Mouse (Mus musculus): Measurements from ENCODE around the gene Hivep3. TPM values are rescaled to one million over a fixed set of nuclear protein-coding genes. Genes with fewer than 3 reads are reported as not detected.

The Hivep3 gene
- polyA plus RNA-seq, 1 experiment from 2014 or later: 6.8 TPM

DNA sequence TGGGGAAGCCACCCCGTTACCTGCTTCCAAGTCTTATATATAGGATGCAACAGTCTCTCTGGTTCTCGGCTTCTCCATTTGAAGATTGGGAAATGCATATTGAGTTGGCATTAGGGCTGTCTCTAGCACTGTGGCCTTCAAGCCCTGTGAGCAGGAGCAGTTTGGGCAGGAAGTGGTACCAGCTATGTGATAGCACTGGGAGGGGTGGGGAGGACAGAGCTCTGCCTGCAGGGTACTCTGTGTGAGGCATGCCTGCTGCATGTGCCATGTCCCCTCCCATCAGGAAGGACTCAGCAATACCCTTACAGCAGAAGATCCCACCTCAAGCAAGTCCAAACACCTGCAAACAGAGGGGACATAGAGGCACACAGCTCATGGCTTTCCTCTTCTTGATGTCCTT, 142.0 kb downstream of the Hivep3 start:
- Histone ChIP-seq H3K27ac (replicated peaks) (no peak overlapping the region), H3K9ac (no peak overlapping the region), H3K4me3 (replicated peaks) (no peak overlapping the region), H3K9me3 (replicated peaks) (no peaks in the 10 kb centered on the region), H3K36me3 (no peaks in the 10 kb centered on the region), H3K27me3 (no peaks in the 10 kb centered on the region), H3K4me1 (no peaks in the 10 kb centered on the region), H3K4me2 (replicated peaks) (no peak overlapping the region)
- 89% methylated on average over 2 of the region's 2 CpGs for WGBS
- ATAC-seq (ENCODE audit: insufficient number of reproducible peaks, low FRiP score, low TSS enrichment, low read depth): no peak

DNA sequence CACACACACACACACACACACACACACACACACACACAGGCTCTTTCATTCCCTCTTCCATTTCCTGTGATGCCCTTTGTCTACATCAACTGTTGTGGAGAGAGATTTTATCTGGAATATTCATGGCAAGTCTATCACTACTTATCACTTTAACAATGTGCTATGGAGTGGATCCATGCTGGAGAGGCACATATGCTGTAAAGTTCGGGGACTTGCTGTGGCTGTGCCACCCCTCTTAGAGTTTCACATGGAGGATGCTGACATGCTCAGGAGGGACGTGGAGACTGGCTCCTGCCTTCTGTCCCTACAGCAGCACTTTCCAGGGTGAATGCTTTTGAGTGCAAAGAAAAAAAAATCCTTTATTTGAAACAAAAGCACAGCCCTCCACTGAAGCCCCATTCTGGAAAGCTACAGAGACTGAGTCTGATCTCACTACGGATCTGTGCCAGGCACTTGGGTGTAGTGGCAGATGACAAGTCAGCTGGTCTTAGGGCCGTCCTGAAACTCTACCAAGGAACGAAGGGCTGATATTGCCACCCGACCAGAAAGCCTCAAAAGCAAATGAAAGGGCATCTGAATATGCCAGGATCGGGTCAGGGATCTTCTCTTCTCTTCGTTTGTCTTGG, 143.1 kb downstream of the Hivep3 start:
- no peaks in the 10 kb centered on the region for H3K36me3 ChIP-seq

DNA sequence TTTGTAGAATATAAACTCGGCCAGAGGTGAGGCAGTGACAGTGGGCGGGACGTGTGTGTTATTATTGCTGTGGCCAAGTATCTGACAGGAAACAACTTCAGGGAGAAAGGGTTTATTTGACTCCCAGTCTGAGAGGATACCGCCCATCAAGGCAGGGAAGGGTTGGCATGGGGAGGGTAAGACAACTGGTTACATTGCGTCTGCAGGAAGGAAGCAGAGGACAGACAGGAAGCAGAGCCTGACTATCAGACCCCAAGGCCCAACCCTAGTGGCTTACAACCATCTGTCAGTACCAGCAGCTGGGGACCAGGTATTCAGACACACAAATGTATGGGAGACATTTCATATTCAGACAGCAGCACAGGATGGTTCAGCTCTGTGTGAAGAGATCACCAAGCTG, 144.6 kb downstream of the Hivep3 start:
- Histone ChIP-seq H3K4me3 (replicated peaks) (no peak overlapping the region), H3K4me1 (no peaks in the 10 kb centered on the region), H3K9me3 (replicated peaks) (no peaks in the 10 kb centered on the region), H3K27me3 (no peaks in the 10 kb centered on the region), H3K9ac (no peak overlapping the region), H3K27ac (replicated peaks) (no peak overlapping the region), H3K4me2 (replicated peaks) (no peak overlapping the region), H3K36me3 (no peaks in the 10 kb centered on the region)
- no peak for ATAC-seq (ENCODE audit: insufficient number of reproducible peaks, low FRiP score, low TSS enrichment, low read depth)
- WGBS: 74% methylated on average over 5 of the region's 5 CpGs

More for the DNA sequence above, 143.1 kb downstream of the Hivep3 start:
- Histone ChIP-seq H3K4me1 (no peaks in the 10 kb centered on the region), H3K4me3 (replicated peaks) (no peak overlapping the region), H3K27ac (replicated peaks) (no peak overlapping the region), H3K9ac (no peak overlapping the region), H3K27me3 (no peaks in the 10 kb centered on the region), H3K4me2 (replicated peaks) (no peak overlapping the region), H3K9me3 (replicated peaks) (no peaks in the 10 kb centered on the region)
- no peak for ATAC-seq (ENCODE audit: insufficient number of reproducible peaks, low FRiP score, low TSS enrichment, low read depth)
- WGBS: 75% methylated on average over 8 of the region's 8 CpGs

DNA sequence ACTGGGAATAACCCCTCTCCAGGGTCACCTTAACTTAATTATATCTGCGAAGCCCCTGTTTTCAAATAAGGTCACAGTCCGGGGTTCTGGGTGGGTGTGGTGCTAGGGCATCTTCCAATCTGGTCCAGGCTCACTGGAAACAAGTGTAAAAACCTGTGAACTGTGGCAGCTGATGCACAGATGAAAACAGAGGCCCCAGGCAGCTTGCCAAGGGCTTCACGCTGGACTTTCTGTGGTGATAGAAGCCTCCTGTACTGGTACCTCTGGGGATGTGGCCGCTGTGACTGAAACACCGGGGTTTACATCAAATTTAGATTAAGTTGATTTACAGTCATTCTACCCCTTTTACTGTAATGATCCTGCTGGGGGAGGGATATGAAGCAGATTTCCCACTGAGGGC, 146.1 kb downstream of the Hivep3 start:
- H3K4me2 ChIP-seq (replicated peaks): no peak overlapping the region
- no peak overlapping the region for H3K27ac ChIP-seq (replicated peaks)
- no peaks in the 10 kb centered on the region for H3K4me1 ChIP-seq
- no peak overlapping the region for H3K9ac ChIP-seq
- ATAC-seq (ENCODE audit: insufficient number of reproducible peaks, low FRiP score, low TSS enrichment, low read depth): no peak
- H3K36me3 ChIP-seq: no peaks in the 10 kb centered on the region
- no peak overlapping the region for H3K4me3 ChIP-seq (replicated peaks)
- WGBS: 76% methylated on average over 5 of the region's 5 CpGs
- H3K9me3 ChIP-seq (replicated peaks): no peaks in the 10 kb centered on the region
- no peaks in the 10 kb centered on the region for H3K27me3 ChIP-seq

DNA sequence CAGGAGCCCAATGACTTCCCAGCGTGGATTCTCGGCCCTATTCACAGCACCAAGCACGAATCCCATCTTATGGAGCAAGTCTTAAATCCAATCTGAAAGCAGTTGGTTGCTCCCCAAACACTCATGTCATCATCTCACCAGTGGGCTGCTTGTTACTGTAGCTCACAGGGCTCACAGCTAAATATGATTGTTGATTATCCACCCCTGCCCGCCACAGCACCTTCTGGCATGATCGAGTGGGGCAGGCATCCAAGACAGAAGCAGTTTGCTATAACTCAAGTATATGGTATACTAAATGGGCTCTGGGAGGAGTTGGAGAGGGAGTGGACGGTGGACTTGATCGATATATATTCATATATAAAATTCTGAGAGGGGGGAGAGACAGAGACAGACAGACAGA, 146.7 kb downstream of the Hivep3 start:
- H3K9me3 ChIP-seq (replicated peaks): no peaks in the 10 kb centered on the region
- H3K27me3 ChIP-seq: no peaks in the 10 kb centered on the region
- ATAC-seq (ENCODE audit: insufficient number of reproducible peaks, low FRiP score, low TSS enrichment, low read depth): no peak
- no peak overlapping the region for H3K9ac ChIP-seq
- 83% methylated on average over 7 of the region's 7 CpGs for WGBS
- H3K4me1 ChIP-seq: no peaks in the 10 kb centered on the region
- no peak overlapping the region for H3K4me2 ChIP-seq (replicated peaks)
- no peak overlapping the region for H3K27ac ChIP-seq (replicated peaks)
- H3K4me3 ChIP-seq (replicated peaks): no peak overlapping the region
- no peaks in the 10 kb centered on the region for H3K36me3 ChIP-seq

DNA sequence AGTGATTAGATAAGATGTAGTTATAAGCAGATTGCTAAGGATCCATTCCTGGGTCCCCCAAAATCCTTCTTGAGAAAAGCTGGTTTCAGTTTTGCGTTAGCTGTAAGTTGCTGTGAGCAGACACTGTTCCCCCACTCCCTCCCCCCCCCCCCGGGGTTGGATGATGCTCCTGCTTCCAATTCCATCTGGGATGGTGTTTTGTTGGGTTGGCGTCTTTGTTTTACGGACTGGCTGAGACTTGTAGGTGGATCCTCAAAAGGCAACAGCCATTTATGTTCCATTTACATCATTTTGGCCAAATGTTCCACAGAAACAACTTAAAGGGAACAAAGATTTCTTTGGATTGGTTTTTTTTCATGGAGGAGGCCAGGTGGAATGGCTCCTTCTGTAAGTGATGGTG, 147.7 kb downstream of the Hivep3 start:
- WGBS: 70% methylated on average over 4 of the region's 4 CpGs

DNA sequence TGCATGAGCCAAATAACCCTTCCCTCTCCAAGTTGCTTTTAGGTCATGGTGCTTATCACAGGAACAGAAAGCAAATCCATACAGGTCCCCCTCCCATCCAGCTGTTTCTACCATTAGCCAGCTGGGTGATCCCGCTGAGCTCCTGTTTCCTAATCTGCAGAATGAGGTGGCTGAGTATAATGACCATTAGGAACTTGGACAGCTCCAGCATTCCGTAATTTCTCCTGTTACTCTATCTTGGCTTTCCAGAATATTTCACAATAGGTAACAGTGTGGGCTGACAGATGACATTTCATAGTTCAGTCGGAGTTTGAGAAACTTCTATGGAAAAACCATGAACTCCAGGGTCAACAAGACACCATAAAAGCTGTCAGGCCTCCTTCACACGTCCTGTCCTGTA, 148.8 kb downstream of the Hivep3 start:
- Histone ChIP-seq H3K36me3 (no peaks in the 10 kb centered on the region), H3K27ac (replicated peaks) (no peak overlapping the region), H3K27me3 (no peaks in the 10 kb centered on the region), H3K4me2 (replicated peaks) (no peak overlapping the region), H3K9ac (no peak overlapping the region), H3K9me3 (replicated peaks) (no peaks in the 10 kb centered on the region), H3K4me1 (no peaks in the 10 kb centered on the region), H3K4me3 (replicated peaks) (no peak overlapping the region)
- no peak for ATAC-seq (ENCODE audit: insufficient number of reproducible peaks, low FRiP score, low TSS enrichment, low read depth)
- 35% methylated on average over 4 of the region's 4 CpGs for WGBS

More for the DNA sequence above, 147.7 kb downstream of the Hivep3 start:
- no peak overlapping the region for H3K27ac ChIP-seq (replicated peaks)
- no peak overlapping the region for H3K4me3 ChIP-seq (replicated peaks)
- no peaks in the 10 kb centered on the region for H3K9me3 ChIP-seq (replicated peaks)
- H3K4me2 ChIP-seq (replicated peaks): no peak overlapping the region
- no peaks in the 10 kb centered on the region for H3K36me3 ChIP-seq
- H3K9ac ChIP-seq: no peak overlapping the region
- ATAC-seq (ENCODE audit: insufficient number of reproducible peaks, low FRiP score, low TSS enrichment, low read depth): no peak
- no peaks in the 10 kb centered on the region for H3K4me1 ChIP-seq
- no peaks in the 10 kb centered on the region for H3K27me3 ChIP-seq

DNA sequence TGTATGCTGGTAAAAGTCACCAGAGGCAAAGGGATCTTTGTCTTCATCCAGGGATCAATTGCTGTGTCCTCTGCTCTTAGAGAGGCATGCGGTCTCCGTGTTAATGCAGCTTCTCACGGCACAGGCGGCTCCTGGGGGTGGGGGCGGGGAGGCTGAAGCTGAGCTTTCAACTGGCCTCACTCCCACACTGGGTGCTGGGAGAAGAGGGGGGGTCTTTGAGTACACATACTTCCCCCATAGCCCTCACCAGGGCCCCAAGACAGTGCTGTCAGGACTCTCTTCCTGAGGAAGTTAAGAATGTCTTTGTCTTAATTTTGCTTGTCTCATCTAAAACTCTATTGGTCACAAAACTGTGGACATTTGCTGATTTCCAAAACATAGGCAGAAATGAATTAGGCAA, 149.2 kb downstream of the Hivep3 start:
- Histone ChIP-seq H3K27ac (replicated peaks) (no peak overlapping the region), H3K9me3 (replicated peaks) (no peaks in the 10 kb centered on the region), H3K36me3 (no peaks in the 10 kb centered on the region), H3K4me3 (replicated peaks) (no peak overlapping the region), H3K27me3 (no peaks in the 10 kb centered on the region), H3K4me1 (no peaks in the 10 kb centered on the region), H3K9ac (no peak overlapping the region), H3K4me2 (replicated peaks) (no peak overlapping the region)
- ATAC-seq (ENCODE audit: insufficient number of reproducible peaks, low FRiP score, low TSS enrichment, low read depth): no peak
- WGBS: 41% methylated on average over 5 of the region's 5 CpGs

DNA sequence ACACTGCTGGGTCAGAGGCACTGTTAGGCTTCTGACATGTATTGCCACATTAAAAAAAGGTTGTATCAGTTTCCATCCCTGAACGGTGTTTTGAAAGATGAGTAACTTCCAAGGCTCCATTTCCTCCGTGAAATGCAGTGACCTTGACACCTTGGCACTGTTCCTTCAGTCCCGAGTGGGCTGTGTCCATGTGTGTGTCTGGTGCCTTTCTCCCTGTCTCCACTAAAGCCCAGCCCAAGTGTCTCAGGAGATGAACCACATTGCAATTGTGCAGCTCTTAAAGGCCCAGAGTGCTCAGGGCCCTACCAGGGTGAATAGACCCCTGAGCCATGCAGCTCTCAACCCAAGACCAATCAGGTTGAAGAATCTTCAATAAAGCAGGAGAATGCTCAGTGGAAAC, 153.0 kb downstream of the Hivep3 start:
- Histone ChIP-seq H3K27ac (replicated peaks) (no peak overlapping the region), H3K27me3 (no peaks in the 10 kb centered on the region), H3K36me3 (no peaks in the 10 kb centered on the region), H3K4me2 (replicated peaks) (no peak overlapping the region), H3K4me3 (replicated peaks) (no peak overlapping the region), H3K9me3 (replicated peaks) (no peaks in the 10 kb centered on the region), H3K4me1 (no peaks in the 10 kb centered on the region), H3K9ac (no peak overlapping the region)
- WGBS: 41% methylated on average over 3 of the region's 3 CpGs
- no peak for ATAC-seq (ENCODE audit: insufficient number of reproducible peaks, low FRiP score, low TSS enrichment, low read depth)

DNA sequence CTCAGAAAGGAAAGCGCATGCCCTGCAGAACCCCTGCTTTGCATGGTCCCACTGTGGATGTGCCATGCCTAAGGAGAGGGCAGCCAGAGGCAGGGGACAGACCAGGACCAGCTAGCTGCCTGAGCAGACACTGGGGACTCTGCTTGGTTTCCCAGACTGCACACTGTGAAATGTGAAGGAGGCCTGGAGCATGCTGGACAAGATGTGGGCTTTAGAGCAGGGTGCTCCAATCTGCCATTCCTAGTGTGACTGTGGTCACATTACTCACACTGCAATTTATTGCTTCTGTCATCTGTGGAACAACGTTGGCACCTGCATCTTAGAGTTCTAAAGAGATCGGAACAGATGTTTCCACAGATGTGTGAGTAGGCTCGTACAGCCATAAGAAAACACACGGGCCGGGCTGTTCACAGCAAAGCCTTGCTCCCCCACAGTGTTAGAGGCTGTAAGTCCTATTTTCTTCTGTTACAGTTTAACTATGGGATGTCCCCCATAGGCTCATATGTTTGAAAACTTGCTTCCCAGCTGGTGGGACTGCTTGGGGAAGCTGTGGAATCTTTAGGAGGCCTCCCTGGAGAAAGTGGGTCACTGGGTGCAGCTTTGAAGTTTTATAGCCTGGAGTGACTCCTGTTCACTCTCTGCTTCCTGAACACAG, 154.1 kb downstream of the Hivep3 start:
- Histone ChIP-seq H3K4me3 (replicated peaks) (no peak overlapping the region), H3K36me3 (no peaks in the 10 kb centered on the region), H3K4me1 (no peaks in the 10 kb centered on the region), H3K27me3 (no peaks in the 10 kb centered on the region), H3K9ac (no peak overlapping the region), H3K4me2 (replicated peaks) (no peak overlapping the region), H3K9me3 (replicated peaks) (no peaks in the 10 kb centered on the region), H3K27ac (replicated peaks) (no peak overlapping the region)
- ATAC-seq (ENCODE audit: insufficient number of reproducible peaks, low FRiP score, low TSS enrichment, low read depth): no peak
- 71% methylated on average over 6 of the region's 6 CpGs for WGBS

DNA sequence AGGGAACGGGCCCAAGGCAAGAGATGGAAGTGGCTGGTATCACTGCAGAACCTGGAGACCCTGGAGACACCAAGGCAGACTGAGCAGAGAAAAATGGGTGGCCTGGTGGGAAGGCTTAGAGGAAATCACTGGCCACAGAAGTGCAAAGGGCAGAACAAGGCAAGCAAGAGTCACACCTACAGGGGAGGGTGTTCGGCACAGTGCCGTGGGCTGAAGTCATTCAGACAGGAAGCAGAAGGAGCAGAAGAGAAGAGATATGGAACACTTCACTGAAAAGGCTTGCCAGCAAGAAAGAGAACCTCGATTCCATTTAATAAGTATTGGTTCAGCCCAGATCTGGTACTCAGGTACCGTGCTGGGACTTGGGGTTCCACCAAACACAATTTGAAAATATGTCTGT, 156.2 kb downstream of the Hivep3 start:
- no peaks in the 10 kb centered on the region for H3K27me3 ChIP-seq
- no peak for ATAC-seq (ENCODE audit: insufficient number of reproducible peaks, low FRiP score, low TSS enrichment, low read depth)
- H3K27ac ChIP-seq (replicated peaks): no peak overlapping the region
- H3K4me1 ChIP-seq: no peaks in the 10 kb centered on the region
- H3K9ac ChIP-seq: no peak overlapping the region
- WGBS: 71% methylated on average over 5 of the region's 5 CpGs
- H3K4me2 ChIP-seq (replicated peaks): no peak overlapping the region
- no peaks in the 10 kb centered on the region for H3K36me3 ChIP-seq
- H3K9me3 ChIP-seq (replicated peaks): no peaks in the 10 kb centered on the region
- H3K4me3 ChIP-seq (replicated peaks): no peak overlapping the region

DNA sequence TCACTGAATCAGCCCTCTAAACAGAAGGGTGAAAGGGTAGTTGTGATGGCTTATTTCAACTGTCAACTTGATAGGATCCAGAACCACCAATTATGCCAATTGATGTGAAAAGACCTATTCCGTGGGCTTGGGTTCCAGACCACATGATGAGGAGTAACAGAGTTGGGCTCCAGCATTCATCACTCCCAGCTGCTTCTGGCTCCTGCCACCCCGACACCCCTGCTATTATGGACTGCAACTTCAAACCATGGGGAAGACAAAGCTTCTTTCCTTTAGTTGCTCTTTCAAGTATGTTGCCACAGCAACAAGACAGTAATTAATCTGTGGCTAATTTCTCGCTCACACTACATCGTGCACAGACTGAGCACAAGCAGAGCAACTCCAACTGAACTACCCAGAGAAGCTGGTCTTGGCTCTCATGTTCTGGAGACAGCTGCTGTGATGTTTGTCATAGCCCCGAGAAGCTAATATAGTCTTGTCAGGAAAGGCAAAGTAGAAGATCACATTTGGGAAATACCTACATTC, 159.7 kb downstream of the Hivep3 start:
- Histone ChIP-seq H3K9ac (no peak overlapping the region), H3K4me1 (no peaks in the 10 kb centered on the region), H3K36me3 (no peaks in the 10 kb centered on the region), H3K4me2 (replicated peaks) (no peak overlapping the region), H3K9me3 (replicated peaks) (no peaks in the 10 kb centered on the region), H3K27me3 (no peaks in the 10 kb centered on the region), H3K27ac (replicated peaks) (no peak overlapping the region), H3K4me3 (replicated peaks) (no peak overlapping the region)
- 48% methylated on average over 5 of the region's 5 CpGs for WGBS
- ATAC-seq (ENCODE audit: insufficient number of reproducible peaks, low FRiP score, low TSS enrichment, low read depth): no peak; the same call in 1 of the 2 replicates

Measured in embryonic facial prominence, embryonic 15.5 days (tissue).